Mouse (Mus musculus) thymus, postnatal 25 days (tissue): ENCODE data around the gene Noxred1.
"Not testable (repeated sequence)": the region's sequence is repeated elsewhere in the genome, so short reads cannot be mapped to it uniquely, and the experiment has no call there.

Experiments used
- DNase-seq: peaks from one replicate; pipeline ENCODE4 v3.0.0; 2022

Noxred1 gene

GRCm38 (mm10) chr12:87238632-87239031 is at the start of gene Noxred1:
TSS of gene Noxred1 (minus strand) at chr12:87238732.
- no peak for DNase-seq

GRCm38 (mm10) chr12:87284726-87285125 is 46.2 kb upstream of the Noxred1 start:
- DNase-seq = no peak

- no peak for DNase-seq
Observed at GRCm38 (mm10) chr12:87284268-87284667, 45.7 kb upstream of the Noxred1 start.

- no peak for DNase-seq
Observed at GRCm38 (mm10) chr12:87283706-87284105, 45.2 kb upstream of the Noxred1 start.

- no peak for DNase-seq
Observed at GRCm38 (mm10) chr12:87282743-87283142, 44.2 kb upstream of the Noxred1 start.

GRCm38 (mm10) chr12:87281766-87282165 is 43.2 kb upstream of the Noxred1 start:
- no peak for DNase-seq

GRCm38 (mm10) chr12:87279879-87280278 is 41.3 kb upstream of the Noxred1 start:
- no peak for DNase-seq

GRCm38 (mm10) chr12:87279350-87279749 is 40.8 kb upstream of the Noxred1 start:
- no peak for DNase-seq

GRCm38 (mm10) chr12:87278118-87278730 is 39.7 kb upstream of the Noxred1 start:
- no peak for DNase-seq

- DNase-seq = not testable (repeated sequence)
Observed at GRCm38 (mm10) chr12:87277251-87277650, 38.7 kb upstream of the Noxred1 start.

- no peak for DNase-seq
Observed at GRCm38 (mm10) chr12:87274853-87275831, 36.6 kb upstream of the Noxred1 start.

GRCm38 (mm10) chr12:87267682-87268081 is 29.1 kb upstream of the Noxred1 start:
- DNase-seq = peak; percentile 10

GRCm38 (mm10) chr12:87266827-87267603 is 28.5 kb upstream of the Noxred1 start:
- no peak for DNase-seq

GRCm38 (mm10) chr12:87266108-87266826 is 27.7 kb upstream of the Noxred1 start, which contains the start of the genes Vipas39 and Ahsa1:
TSS of gene Vipas39 (minus strand) at chr12:87266256.
TSS of gene Ahsa1 (plus strand) at chr12:87266479.
- peak; percentile 86 for DNase-seq

GRCm38 (mm10) chr12:87265444-87265843 is 26.9 kb upstream of the Noxred1 start:
- DNase-seq = no peak

- no peak for DNase-seq
Observed at GRCm38 (mm10) chr12:87260562-87260961, 22.0 kb upstream of the Noxred1 start.

- DNase-seq = no peak
Observed at GRCm38 (mm10) chr12:87256629-87257028, 18.1 kb upstream of the Noxred1 start.

- DNase-seq = no peak
Observed at GRCm38 (mm10) chr12:87253878-87254277, 15.3 kb upstream of the Noxred1 start.

- DNase-seq = no peak
Observed at GRCm38 (mm10) chr12:87250161-87250560, 11.6 kb upstream of the Noxred1 start.

- DNase-seq = no peak
Observed at GRCm38 (mm10) chr12:87236882-87237483, 1.5 kb downstream of the Noxred1 start.

GRCm38 (mm10) chr12:87230379-87230895 is 8.1 kb downstream of the Noxred1 start:
- DNase-seq = no peak

GRCm38 (mm10) chr12:87229633-87230032 is 8.9 kb downstream of the Noxred1 start:
- no peak for DNase-seq
